Mouse (Mus musculus) intestine, embryonic 16.5 days (tissue): ENCODE data around the gene Ap3d1. TPM values are rescaled to one million over a fixed set of nuclear protein-coding genes. Genes with fewer than 3 reads are reported as not detected.
A peak's percentile ranks its signal among the peaks of the same experiment; 100 is the strongest.

Experiments used
- ATAC-seq: fragments of 200-750 bp; cut with Nextera tagmentation; 2 replicates; pipeline ENCODE4 v1.8.0; 2017; ENCODE audit warnings: moderate TSS enrichment, moderate library complexity
- H3K27ac ChIP-seq: fragments of 300-500 bp; sonication (generic); 2 replicates; pipeline ENCODE4 v1.5.1; 2014; ENCODE audit warnings: mild to moderate bottlenecking, low read length
- H3K27me3 ChIP-seq: fragments of 300-500 bp; sonication (generic); replicated peaks from 2 replicates; pipeline ENCODE4 v1.6.1; 2014; ENCODE audit warnings: low read length, control low read depth, mixed read lengths; ENCODE audit not compliant: control insufficient read depth, insufficient read depth
- H3K36me3 ChIP-seq: fragments of 300-500 bp; sonication (generic); 2 replicates; pipeline ENCODE4 v1.6.1; 2014; ENCODE audit warnings: low read length, control low read depth; ENCODE audit not compliant: control insufficient read depth, insufficient read depth
- H3K4me1 ChIP-seq: fragments of 300-500 bp; sonication (generic); 2 replicates; pipeline ENCODE4 v1.6.1; 2014; ENCODE audit warnings: low read length, control low read depth, mixed read lengths; ENCODE audit not compliant: control insufficient read depth, insufficient read depth
- H3K4me2 ChIP-seq: fragments of 300-500 bp; sonication (generic); 2 replicates; pipeline ENCODE4 v1.6.1; 2014; ENCODE audit warnings: low read depth, low read length, control low read depth
- H3K4me3 ChIP-seq: fragments of 300-500 bp; sonication (generic); 2 replicates; pipeline ENCODE4 v1.5.1; 2014; ENCODE audit warnings: mild to moderate bottlenecking, low read length
- H3K9ac ChIP-seq: fragments of 300-500 bp; sonication (generic); 2 replicates; pipeline ENCODE4 v1.6.1; 2014; ENCODE audit warnings: low read depth, low read length
- H3K9me3 ChIP-seq: fragments of 300-500 bp; sonication (generic); 2 replicates; pipeline ENCODE4 v1.6.1; 2016; ENCODE audit warnings: low read length, control low read depth; ENCODE audit not compliant: control insufficient read depth
- WGBS: fragments of 180-500 bp; shearing (Covaris S2); extraction: QIAGEN DNeasy Blood & Tissue Kit; methylation state at CpG from one replicate; pipeline ENCODE4 v1.1.7; 2014; 5-methylcytosine and 5-hydroxymethylcytosine counted together
- polyA plus RNA-seq: library from polyadenylated mRNA; unstranded; fragments of >200 nt; fragmentation: Nextera tagmentation; extraction: Ambion mirVana; gene quantifications from 2 replicates; pipeline ENCODE4 v1.2.1, GENCODE M21; 2015

Ap3d1 gene
- polyA plus RNA-seq, 1 experiment from 2014 or later = 57.9 TPM

DNA sequence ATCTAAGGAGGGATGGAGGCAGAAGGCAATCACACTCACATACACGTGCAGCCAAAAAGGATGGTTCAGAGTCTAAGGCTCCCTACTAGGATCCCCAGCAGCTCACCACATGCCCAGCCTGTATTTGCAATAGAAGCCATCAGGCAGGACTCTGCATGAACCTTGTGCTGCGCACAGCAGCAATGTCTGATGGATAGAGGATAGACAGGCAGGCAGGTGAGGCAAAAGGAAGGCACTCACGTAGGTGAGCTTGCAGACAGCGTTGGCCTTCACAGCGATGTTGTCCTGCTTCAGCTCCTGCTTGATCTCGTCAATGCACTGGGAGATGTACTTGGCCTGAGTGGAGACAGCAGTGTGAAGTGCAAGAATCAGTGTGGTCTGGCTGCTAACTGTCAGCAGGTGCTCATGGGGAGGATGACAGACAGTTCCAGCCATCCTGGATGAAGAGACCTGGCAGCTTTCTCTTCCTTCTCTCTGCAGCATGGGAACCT is 9.4 kb downstream of the Ap3d1 start:
- Histone ChIP-seq H3K4me3 (no peak overlapping the region), H3K36me3 (peaks cover 22% of the 10 kb centered on the region), H3K9me3 (no peaks in the 10 kb centered on the region), H3K9ac (no peak overlapping the region), H3K27me3 (no peaks in the 10 kb centered on the region), H3K4me2 (no peak overlapping the region), H3K27ac (no peak overlapping the region), H3K4me1 (peaks cover 10% of the 10 kb centered on the region; the same call in 1 of the 2 replicates)
- no peak for ATAC-seq
- WGBS = 89% methylated on average over 6 of the region's 6 CpGs

DNA sequence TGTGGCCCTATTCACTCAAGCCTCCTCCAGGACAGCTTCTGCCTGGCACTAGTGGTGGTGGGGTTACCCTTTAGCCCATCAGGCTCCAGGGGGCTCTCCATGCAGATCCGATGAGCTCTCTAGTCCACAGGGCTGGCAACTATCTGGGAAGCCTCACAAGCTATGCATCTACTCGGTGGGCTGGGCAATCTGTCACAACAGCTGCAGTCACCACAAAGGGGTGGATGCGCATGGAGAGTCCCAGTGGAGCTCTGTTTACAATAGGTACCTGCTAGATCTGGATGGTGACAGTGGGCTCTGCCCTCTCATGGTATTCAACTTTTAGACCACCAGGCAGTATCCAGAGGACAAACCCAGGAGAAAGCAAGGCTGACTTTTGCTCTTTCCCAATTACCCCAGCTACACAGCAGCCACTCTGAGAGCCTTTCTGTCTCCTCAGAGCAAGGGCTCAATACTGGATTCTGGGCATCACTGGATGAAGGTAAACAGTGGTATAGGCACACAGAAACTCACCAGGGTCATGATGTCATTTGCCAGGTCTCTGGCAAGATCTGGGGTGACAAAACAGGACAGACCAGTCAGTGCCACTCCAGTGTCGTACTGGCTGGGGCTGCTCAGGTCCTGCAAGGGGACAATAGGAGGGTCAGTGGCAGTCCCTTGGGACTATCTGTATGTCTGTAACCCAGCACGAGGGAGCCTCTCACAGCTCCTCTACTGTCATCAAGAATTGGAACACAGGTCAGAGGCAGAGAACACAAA is 14.5 kb downstream of the Ap3d1 start:
- WGBS = 80% methylated on average over 5 of the region's 5 CpGs

DNA sequence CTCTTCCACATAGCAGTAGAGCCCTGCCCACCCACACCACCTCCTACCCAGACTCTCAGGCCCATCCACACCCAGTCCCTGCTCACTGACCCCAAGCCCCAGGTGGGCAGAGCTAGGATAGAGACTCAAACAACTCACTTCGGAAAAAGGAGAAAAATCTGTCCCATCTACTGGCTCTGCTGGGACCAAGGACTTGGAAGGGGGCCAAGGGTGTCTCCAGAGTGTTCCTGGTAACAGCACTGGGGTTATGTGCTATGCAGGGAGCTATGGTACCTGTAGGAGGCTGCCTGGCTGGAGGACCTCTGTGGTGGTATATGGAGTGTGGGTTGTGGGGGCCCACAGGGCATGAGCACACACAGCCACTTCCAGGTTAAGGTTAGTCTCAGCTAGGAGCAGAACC is 24.8 kb downstream of the Ap3d1 start:
- 80% methylated on average over 1 of the region's 1 CpGs for WGBS
- Histone ChIP-seq H3K9me3 (no peaks in the 10 kb centered on the region), H3K36me3 (peaks cover 46% of the 10 kb centered on the region), H3K4me2 (no peak overlapping the region), H3K27ac (no peak overlapping the region), H3K27me3 (no peaks in the 10 kb centered on the region), H3K9ac (no peak overlapping the region), H3K4me1 (no peaks in the 10 kb centered on the region), H3K4me3 (no peak overlapping the region)
- no peak for ATAC-seq

More for the DNA sequence above, 14.5 kb downstream of the Ap3d1 start:
- no peak overlapping the region for H3K4me3 ChIP-seq
- no peak overlapping the region for H3K9ac ChIP-seq
- no peaks in the 10 kb centered on the region for H3K27me3 ChIP-seq
- peaks cover 23% of the 10 kb centered on the region for H3K36me3 ChIP-seq
- no peaks in the 10 kb centered on the region for H3K9me3 ChIP-seq
- no peaks in the 10 kb centered on the region for H3K4me1 ChIP-seq
- no peak for ATAC-seq
- no peak overlapping the region for H3K4me2 ChIP-seq
- no peak overlapping the region for H3K27ac ChIP-seq

DNA sequence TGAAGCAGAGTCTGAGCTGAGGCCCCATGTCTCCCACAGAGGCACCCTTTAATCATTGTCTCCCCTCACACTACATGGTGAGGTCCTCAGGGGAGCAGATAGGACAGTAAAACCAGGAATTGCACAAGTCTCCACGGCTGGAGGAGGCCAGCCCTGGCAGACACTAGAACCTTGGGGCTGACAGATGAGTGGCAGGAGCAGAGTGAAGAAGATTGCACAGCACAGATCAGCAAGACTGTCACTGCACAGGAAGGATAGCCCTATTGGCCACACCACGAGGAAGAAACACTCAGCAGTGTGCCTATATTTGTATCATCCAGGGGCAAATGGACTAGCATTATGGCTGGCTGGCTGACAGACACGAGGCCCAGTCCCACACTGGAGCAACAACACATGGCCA is 31.2 kb downstream of the Ap3d1 start:
- ATAC-seq = no peak
- Histone ChIP-seq H3K4me2 (no peak overlapping the region), H3K27ac (no peak overlapping the region), H3K4me1 (no peaks in the 10 kb centered on the region), H3K4me3 (no peak overlapping the region), H3K36me3 (peaks cover 44% of the 10 kb centered on the region), H3K9ac (no peak overlapping the region), H3K27me3 (no peaks in the 10 kb centered on the region), H3K9me3 (no peaks in the 10 kb centered on the region)
- WGBS = 82% methylated on average over 3 of the region's 3 CpGs

DNA sequence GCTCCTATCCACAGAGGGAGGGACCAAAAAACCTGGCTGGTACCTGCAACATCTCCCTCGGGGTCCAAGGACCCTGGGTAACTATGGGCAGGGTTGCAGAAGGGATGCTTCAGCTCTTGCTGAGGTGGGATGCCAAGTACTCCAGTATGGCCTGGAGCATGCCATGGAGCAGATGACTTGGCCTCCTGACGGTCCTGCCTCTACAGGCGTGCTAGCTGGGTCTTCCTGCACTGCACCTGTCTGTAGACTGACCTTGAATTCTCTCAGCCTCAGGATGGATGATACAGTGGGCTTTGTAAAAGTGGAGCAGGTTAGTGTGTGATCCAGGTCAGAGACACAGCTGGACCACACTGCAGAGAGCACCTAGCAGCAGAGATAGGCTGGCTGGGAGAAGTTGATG is 36.6 kb downstream of the Ap3d1 start:
- Histone ChIP-seq H3K36me3 (peaks cover 23% of the 10 kb centered on the region), H3K4me2 (no peak overlapping the region), H3K9ac (no peak overlapping the region), H3K27me3 (no peaks in the 10 kb centered on the region), H3K27ac (no peak overlapping the region), H3K9me3 (no peaks in the 10 kb centered on the region), H3K4me3 (no peak overlapping the region), H3K4me1 (peaks cover 21% of the 10 kb centered on the region)
- 78% methylated on average over 3 of the region's 3 CpGs for WGBS
- ATAC-seq = no peak

DNA sequence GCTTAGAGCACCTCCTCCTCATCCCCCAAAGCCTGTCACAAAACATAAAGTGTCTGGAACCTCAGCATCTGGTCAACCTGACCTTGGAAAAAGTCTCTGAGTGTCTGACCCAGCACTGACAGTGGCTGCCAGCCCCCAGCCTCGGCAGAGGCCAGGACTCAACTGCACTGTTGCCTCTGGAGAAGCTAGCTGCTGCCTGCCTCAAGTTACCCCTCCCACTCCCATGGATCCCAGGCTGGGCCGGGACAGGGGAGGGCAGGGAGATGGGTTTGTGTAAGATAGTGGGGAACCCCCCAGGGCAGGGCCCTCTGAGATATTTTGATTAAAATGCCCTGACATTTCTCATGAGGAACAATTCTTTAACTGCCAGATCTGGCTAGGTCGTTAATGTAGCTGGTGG is 37.0 kb downstream of the Ap3d1 start:
- Histone ChIP-seq H3K4me2 (no peak overlapping the region), H3K4me1 (peaks cover 24% of the 10 kb centered on the region), H3K27me3 (no peaks in the 10 kb centered on the region), H3K9me3 (no peaks in the 10 kb centered on the region), H3K4me3 (no peak overlapping the region), H3K27ac (no peak overlapping the region), H3K36me3 (peaks cover 20% of the 10 kb centered on the region), H3K9ac (no peak overlapping the region)
- no peak for ATAC-seq
- WGBS = 68% methylated on average over 3 of the region's 3 CpGs

DNA sequence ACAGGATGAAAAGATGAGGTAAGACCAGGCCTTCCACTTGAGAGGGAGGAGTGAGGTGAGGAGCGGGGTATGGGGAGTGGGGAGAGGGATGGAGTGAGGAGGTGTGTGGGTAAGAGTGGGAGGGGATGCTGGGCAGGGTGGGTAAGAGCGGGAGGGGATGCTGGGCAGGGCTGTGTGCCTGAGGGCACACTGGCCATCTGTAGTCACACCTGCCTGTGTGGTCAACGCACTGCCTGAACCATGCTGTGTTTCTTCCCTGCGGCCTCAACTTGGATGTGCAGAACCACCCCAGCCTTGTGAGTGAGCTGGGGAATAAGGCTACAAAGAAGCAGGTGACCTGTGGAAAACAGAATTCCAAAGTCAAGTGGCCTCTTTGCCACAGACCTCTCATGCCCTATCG is 37.6 kb downstream of the Ap3d1 start:
- Histone ChIP-seq H3K36me3 (peaks cover 16% of the 10 kb centered on the region), H3K27ac (no peak overlapping the region), H3K9me3 (no peaks in the 10 kb centered on the region), H3K4me1 (peaks cover 28% of the 10 kb centered on the region), H3K27me3 (no peaks in the 10 kb centered on the region), H3K4me2 (no peak overlapping the region), H3K9ac (no peak overlapping the region), H3K4me3 (no peak overlapping the region)
- ATAC-seq = no peak
- 89% methylated on average over 5 of the region's 5 CpGs for WGBS

DNA sequence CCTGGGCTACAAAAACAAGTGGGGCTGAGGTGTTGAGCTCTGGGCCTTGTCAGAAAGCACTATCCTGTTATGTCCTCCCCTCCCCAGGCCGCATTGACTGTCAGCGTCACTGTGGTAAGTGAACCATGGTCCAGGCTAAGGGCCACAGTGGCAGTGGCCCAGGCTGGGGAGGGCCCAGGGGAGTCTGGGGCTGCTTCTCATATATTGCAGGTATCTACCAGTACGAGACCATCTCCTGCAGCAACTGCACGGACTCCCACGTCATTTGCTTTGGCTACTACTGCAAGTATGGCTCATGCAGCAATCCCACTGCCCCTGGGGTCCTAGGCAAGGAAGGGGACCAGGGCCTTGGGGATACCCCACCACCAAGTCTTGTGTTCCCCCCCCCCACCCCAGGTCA is 38.4 kb downstream of the Ap3d1 start:
- no peaks in the 10 kb centered on the region for H3K27me3 ChIP-seq
- peak overlapping the region; percentile 73 for H3K4me3 ChIP-seq
- peak overlapping the region; percentile 97 for H3K4me2 ChIP-seq
- peaks cover 28% of the 10 kb centered on the region for H3K4me1 ChIP-seq
- H3K27ac ChIP-seq = no peak overlapping the region; the same call in 1 of the 2 replicates
- no peaks in the 10 kb centered on the region for H3K9me3 ChIP-seq
- ATAC-seq = no peak
- 87% methylated on average over 5 of the region's 5 CpGs for WGBS
- H3K36me3 ChIP-seq = peaks cover 16% of the 10 kb centered on the region
- H3K9ac ChIP-seq = peak overlapping the region; percentile 74; the same call in 1 of the 2 replicates

DNA sequence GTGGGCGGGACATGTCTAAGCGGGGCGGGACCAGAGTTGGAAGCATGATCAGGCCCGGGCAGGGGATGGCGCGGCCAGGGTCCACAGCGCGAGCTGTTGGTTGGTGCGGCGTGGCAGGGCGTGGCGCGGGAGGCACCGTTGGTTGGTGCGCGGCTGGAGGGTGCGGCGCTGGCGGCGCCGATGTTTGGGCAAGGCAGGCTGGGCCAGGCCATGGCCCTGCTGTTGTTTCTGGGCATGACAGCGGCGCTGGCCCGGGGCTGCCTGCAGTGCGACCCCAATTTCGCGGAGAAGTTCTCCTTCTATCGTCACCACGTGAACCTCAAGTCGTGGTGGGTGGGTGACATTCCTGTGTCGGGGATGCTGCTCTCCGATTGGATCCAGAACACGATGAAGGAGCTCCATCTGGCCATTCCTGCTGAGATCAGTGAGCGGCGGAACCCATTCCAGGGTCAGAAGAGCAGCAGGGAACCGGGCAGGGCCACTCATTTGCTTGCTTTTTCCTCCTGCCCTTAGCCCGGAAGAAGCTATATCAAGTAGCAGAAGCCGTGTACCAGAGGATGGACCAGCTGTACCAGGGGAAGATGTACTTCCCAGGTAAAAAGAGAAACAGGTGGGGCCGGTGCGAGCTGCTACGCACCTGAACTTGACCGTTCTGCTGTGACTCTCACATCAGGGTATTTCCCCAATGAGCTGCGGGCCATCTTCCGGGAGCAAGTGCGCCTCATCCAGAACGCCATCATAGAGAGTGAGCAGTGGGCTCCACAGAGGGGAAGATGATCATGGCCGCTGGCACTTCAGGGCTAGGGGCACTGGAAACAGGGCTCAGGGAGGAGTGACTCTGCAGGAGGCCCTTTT is 39.3 kb downstream of the Ap3d1 start:
- H3K4me3 ChIP-seq = peak overlapping the region; percentile 73
- no peaks in the 10 kb centered on the region for H3K27me3 ChIP-seq
- under 1% methylated on average over 47 of the region's 47 CpGs for WGBS
- peak overlapping the region; percentile 88 for H3K27ac ChIP-seq
- peak overlapping the region; percentile 74 for H3K9ac ChIP-seq
- peaks cover 28% of the 10 kb centered on the region for H3K4me1 ChIP-seq
- H3K4me2 ChIP-seq = peak overlapping the region; percentile 97
- ATAC-seq = peak; percentile 92
- H3K9me3 ChIP-seq = no peaks in the 10 kb centered on the region
- peaks cover 12% of the 10 kb centered on the region for H3K36me3 ChIP-seq
